Mouse (Mus musculus) spleen, adult 2 months (tissue): ENCODE results near the gene Scimp.

Source experiments
- CTCF ChIP-seq: fragments of 200-500 bp; IDR thresholded peaks from 2 replicates; pipeline ENCODE4 v1.5.1; 2011; ENCODE audit warnings: mild to moderate bottlenecking, inconsistent platforms; ENCODE audit not compliant: insufficient read depth, insufficient read length, insufficient replicate concordance; ENCODE audit errors: extremely low read depth
- POLR2A ChIP-seq: fragments of 200-500 bp; IDR thresholded peaks from 2 replicates; pipeline ENCODE4 v1.6.1; 2011; ENCODE audit warnings: low read depth, low read length, inconsistent platforms

- TF ChIP-seq CTCF (no peak), POLR2A (no peak)
These were observed 69.6 kb downstream of the Scimp start for GRCm38 (mm10) chr11:70742581-70743459.
